Mouse (Mus musculus): ENCODE data around the gene Il27ra. TPM values are rescaled to one million over a fixed set of nuclear protein-coding genes. Genes with fewer than 3 reads are reported as not detected.

Il27ra gene
- polyA plus RNA-seq, 1 experiment = 0.07 TPM

- H3K79me2 ChIP-seq (ENCODE audit: control insufficient read depth, insufficient read depth) = no peaks in the 10 kb centered on the region
- peaks cover 7% of the 10 kb centered on the region for H3K36me3 ChIP-seq (ENCODE audit: control insufficient read depth, insufficient read depth)
- H3ac ChIP-seq (ENCODE audit: control insufficient read depth, insufficient read length) = no peak overlapping the region
- TF ChIP-seq TCF12 (IDR thresholded peaks at IDR 0.05; ENCODE audit: insufficient read depth, poor library complexity, severe bottlenecking) (no peak), TCF3 (IDR thresholded peaks at IDR 0.05; ENCODE audit: insufficient read length, low read depth) (no peak), MYOG (IDR thresholded peaks at IDR 0.05; ENCODE audit: control insufficient read depth in 1 of 3, insufficient read depth in 1 of 3, insufficient read length in 2 of 3, low read depth in 2 of 3) (no peak), POLR2AphosphoS2 (IDR thresholded peaks at IDR 0.05; ENCODE audit: insufficient read length, low read depth) (no peak), POLR2A (IDR thresholded peaks at IDR 0.05; ENCODE audit: insufficient read length, low read depth) (no peak), MYOD1 (IDR thresholded peaks at IDR 0.05; ENCODE audit: control insufficient read depth in 1 of 3, insufficient read length in 2 of 3, low read depth in 2 of 3) (no peak), REST (IDR thresholded peaks at IDR 0.05; ENCODE audit: insufficient read depth, insufficient read length) (no peak), SRF (IDR thresholded peaks at IDR 0.05; ENCODE audit: control insufficient read depth, insufficient read length, low read depth) (no peak), MAX (IDR thresholded peaks at IDR 0.05; ENCODE audit: low read depth) (no peak), CEBPB (IDR thresholded peaks at IDR 0.05; ENCODE audit: insufficient read depth, poor library complexity, severe bottlenecking) (no peak), E2F4 (IDR thresholded peaks at IDR 0.05; ENCODE audit: insufficient read depth) (no peak), USF1 (IDR thresholded peaks at IDR 0.05; ENCODE audit: low read depth) (no peak)
- H3K4me3 ChIP-seq = no peak overlapping the region
- H3K27me3 ChIP-seq (ENCODE audit: control insufficient read depth, insufficient read depth, insufficient read length) = no peaks in the 10 kb centered on the region
- no peak overlapping the region for H3K4me2 ChIP-seq (ENCODE audit: low read depth)
These were observed 34.0 kb upstream of the Il27ra start for GRCm38 (mm10) chr8:84076412-84076811.

GRCm38 (mm10) chr8:84073230-84073976, 31.0 kb upstream of the Il27ra start:
- H3K79me2 ChIP-seq (ENCODE audit: control insufficient read depth, insufficient read depth) = peaks cover 20% of the 10 kb centered on the region
- no peak overlapping the region for H3ac ChIP-seq (ENCODE audit: control insufficient read depth, insufficient read length)
- H3K4me2 ChIP-seq (ENCODE audit: low read depth) = no peak overlapping the region
- no peak overlapping the region for H3K4me3 ChIP-seq
- H3K27me3 ChIP-seq (ENCODE audit: control insufficient read depth, insufficient read depth, insufficient read length) = no peaks in the 10 kb centered on the region
- TF ChIP-seq MYOG (IDR thresholded peaks at IDR 0.05; ENCODE audit: control insufficient read depth in 1 of 3, insufficient read depth in 1 of 3, insufficient read length in 2 of 3, low read depth in 2 of 3) (no peak), POLR2A (IDR thresholded peaks at IDR 0.05; ENCODE audit: insufficient read length, low read depth) (no peak), USF1 (IDR thresholded peaks at IDR 0.05; ENCODE audit: low read depth) (no peak), POLR2AphosphoS2 (IDR thresholded peaks at IDR 0.05; ENCODE audit: insufficient read length, low read depth) (no peak), MYOD1 (IDR thresholded peaks at IDR 0.05; ENCODE audit: control insufficient read depth in 1 of 3, insufficient read length in 2 of 3, low read depth in 2 of 3) (no peak), REST (IDR thresholded peaks at IDR 0.05; ENCODE audit: insufficient read depth, insufficient read length) (no peak), CEBPB (IDR thresholded peaks at IDR 0.05; ENCODE audit: insufficient read depth, poor library complexity, severe bottlenecking) (no peak), TCF3 (IDR thresholded peaks at IDR 0.05; ENCODE audit: insufficient read length, low read depth) (no peak), TCF12 (IDR thresholded peaks at IDR 0.05; ENCODE audit: insufficient read depth, poor library complexity, severe bottlenecking) (no peak), E2F4 (IDR thresholded peaks at IDR 0.05; ENCODE audit: insufficient read depth) (no peak), SRF (IDR thresholded peaks at IDR 0.05; ENCODE audit: control insufficient read depth, insufficient read length, low read depth) (no peak), MAX (IDR thresholded peaks at IDR 0.05; ENCODE audit: low read depth) (no peak)
- H3K36me3 ChIP-seq (ENCODE audit: control insufficient read depth, insufficient read depth) = no peaks in the 10 kb centered on the region

GRCm38 (mm10) chr8:84072321-84072720, 29.9 kb upstream of the Il27ra start:
- no peak for TF ChIP-seq MYOD1 (IDR thresholded peaks at IDR 0.05; ENCODE audit: control insufficient read depth in 1 of 3, insufficient read length in 2 of 3, low read depth in 2 of 3)
- Histone ChIP-seq H3K4me2 (ENCODE audit: low read depth) (no peak overlapping the region), H3ac (ENCODE audit: control insufficient read depth, insufficient read length) (no peak overlapping the region), H3K79me2 (ENCODE audit: control insufficient read depth, insufficient read depth) (peaks cover 29% of the 10 kb centered on the region), H3K4me3 (no peak overlapping the region), H3K36me3 (ENCODE audit: control insufficient read depth, insufficient read depth) (no peaks in the 10 kb centered on the region), H3K27me3 (ENCODE audit: control insufficient read depth, insufficient read depth, insufficient read length) (no peaks in the 10 kb centered on the region)

GRCm38 (mm10) chr8:84071921-84072320, 29.5 kb upstream of the Il27ra start:
- Histone ChIP-seq H3K79me2 (ENCODE audit: control insufficient read depth, insufficient read depth) (peaks cover 29% of the 10 kb centered on the region), H3K4me2 (ENCODE audit: low read depth) (no peak overlapping the region), H3K27me3 (ENCODE audit: control insufficient read depth, insufficient read depth, insufficient read length) (no peaks in the 10 kb centered on the region), H3K4me3 (no peak overlapping the region), H3K36me3 (ENCODE audit: control insufficient read depth, insufficient read depth) (no peaks in the 10 kb centered on the region), H3ac (ENCODE audit: control insufficient read depth, insufficient read length) (no peak overlapping the region)
- no peak for TF ChIP-seq POLR2A (IDR thresholded peaks at IDR 0.05; ENCODE audit: insufficient read length, low read depth)

- Histone ChIP-seq H3K36me3 (ENCODE audit: control insufficient read depth, insufficient read depth) (no peaks in the 10 kb centered on the region), H3K27me3 (ENCODE audit: control insufficient read depth, insufficient read depth, insufficient read length) (no peaks in the 10 kb centered on the region), H3K4me3 (no peak overlapping the region), H3K79me2 (ENCODE audit: control insufficient read depth, insufficient read depth) (peaks cover 29% of the 10 kb centered on the region), H3K4me2 (ENCODE audit: low read depth) (no peak overlapping the region), H3ac (ENCODE audit: control insufficient read depth, insufficient read length) (no peak overlapping the region)
- TF ChIP-seq MYOD1 (IDR thresholded peaks at IDR 0.05; ENCODE audit: control insufficient read depth in 1 of 3, insufficient read length in 2 of 3, low read depth in 2 of 3) = peak in 2 of 3 experiments; percentile 66 to 78
- TF ChIP-seq POLR2AphosphoS2 (IDR thresholded peaks at IDR 0.05; ENCODE audit: insufficient read length, low read depth) = no peak
- TF ChIP-seq MYOG (IDR thresholded peaks at IDR 0.05; ENCODE audit: control insufficient read depth in 1 of 3, insufficient read depth in 1 of 3, insufficient read length in 2 of 3, low read depth in 2 of 3) = peak in 1 of 3 experiments; percentile 64
These were observed 28.3 kb upstream of the Il27ra start for GRCm38 (mm10) chr8:84070667-84071066.

Data from myocyte (in vitro differentiated cells).